Mouse (Mus musculus) 3134 (cell line): ENCODE data around the gene Serhl.

ENCODE experiments used
- DNase-seq: peaks from one replicate; pipeline ENCODE4 v3.0.0-alpha.2; 2011; ENCODE audit warnings: low spot score; ENCODE audit not compliant: insufficient read length; ENCODE audit errors: extremely low read depth

Gene Serhl

DNA sequence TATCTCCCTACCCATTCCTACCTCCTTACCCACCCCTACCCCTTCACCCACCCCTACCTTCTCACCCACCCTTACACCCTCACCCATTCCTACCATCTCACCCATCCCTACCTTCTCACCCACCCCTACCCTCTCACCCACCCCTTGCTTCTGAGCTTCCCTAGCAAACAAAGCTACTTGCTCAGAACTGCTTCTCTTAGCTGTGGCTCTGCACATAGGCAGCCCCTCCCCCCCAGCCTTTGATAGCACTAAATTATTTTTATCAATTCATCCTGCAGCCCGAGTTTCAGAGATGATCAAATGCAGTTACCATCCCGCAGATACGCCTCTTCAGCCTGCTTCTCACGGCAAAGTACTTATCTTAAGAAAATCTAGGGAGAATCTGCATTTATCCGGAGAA is 5.8 kb upstream of the Serhl start:
- no peak for DNase-seq

DNA sequence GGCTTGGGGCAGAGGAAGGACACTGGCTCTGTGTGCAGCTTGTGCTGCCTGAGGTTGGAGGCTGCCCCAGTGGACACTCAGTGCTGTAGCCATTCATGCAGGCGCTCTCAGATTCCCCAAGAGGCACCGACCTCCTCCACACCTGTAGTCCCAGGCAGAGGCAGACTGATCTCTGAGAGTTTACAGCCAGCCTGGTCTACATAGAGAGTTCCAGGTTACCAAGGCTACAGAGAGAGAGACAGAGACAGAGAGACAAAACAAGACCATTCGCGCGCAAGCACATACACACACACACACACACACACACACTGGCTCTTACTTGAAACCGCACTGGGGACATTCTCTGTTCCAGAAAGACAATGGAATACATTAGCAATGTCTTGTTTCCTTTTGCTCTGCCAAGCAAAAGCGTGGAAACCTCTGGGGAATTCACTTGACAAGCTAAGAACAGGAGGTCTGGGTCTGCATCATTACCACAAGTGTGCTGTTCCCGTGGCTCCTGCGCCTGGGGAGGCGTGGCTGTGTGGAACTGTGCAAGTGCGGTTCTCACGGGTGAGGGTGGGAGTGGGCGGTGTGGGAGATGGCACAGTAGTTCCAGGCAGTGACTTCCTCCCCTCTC is 5.2 kb upstream of the Serhl start:
- peak; percentile 30 for DNase-seq

DNA sequence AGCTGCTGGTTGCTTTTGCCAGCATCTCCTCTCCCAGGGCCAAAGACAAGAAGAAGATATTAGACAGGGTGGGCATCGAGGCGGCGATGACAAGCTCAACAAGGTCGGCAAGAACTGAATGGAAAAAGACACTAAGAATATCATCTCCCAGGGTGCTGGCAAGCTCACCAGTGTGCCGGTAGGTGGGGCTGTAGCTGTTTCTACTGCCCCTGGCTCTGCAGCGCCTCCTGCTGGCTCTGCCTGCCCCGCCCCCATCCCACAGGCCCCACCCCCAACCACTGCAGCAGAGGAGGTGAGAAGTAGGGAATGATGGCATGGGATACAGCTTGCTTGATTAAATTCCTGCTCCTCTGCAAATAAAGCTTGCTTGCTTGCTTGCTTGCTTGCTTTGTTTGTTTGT is 3.4 kb upstream of the Serhl start:
- DNase-seq = peak; percentile 73

DNA sequence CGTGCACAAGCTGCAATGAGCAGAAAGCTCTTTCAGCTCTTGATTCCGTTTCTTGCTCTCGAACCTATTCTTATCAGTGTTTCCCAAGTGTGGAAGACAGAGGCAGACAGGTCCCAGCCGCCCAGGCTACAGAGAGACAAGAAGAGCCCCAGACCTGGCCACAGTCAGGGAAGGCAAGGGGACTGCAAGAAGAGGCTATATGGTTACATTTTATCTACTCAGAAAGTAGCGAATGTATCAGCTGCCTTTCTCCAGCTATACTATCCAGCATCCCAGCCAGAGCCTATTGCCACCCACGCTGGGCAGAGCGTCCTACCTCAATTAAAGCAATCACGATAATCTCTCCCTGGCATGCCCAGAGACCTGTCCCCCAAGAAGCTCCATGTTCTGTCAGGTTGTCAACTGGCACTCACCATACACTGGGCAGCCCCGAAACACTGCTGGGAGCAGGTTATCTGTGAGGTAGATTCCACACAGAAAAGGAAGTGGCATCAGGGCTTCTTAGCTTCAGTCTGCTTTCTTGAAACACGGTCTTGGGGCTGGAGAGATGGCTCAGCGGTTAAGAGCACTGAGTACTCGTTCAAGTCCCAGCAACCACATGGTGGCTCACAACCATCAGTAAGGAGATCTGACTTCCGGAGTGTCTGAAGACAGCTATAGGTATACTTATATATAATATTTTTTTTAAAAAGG is 2.5 kb upstream of the Serhl start:
- no peak for DNase-seq

DNA sequence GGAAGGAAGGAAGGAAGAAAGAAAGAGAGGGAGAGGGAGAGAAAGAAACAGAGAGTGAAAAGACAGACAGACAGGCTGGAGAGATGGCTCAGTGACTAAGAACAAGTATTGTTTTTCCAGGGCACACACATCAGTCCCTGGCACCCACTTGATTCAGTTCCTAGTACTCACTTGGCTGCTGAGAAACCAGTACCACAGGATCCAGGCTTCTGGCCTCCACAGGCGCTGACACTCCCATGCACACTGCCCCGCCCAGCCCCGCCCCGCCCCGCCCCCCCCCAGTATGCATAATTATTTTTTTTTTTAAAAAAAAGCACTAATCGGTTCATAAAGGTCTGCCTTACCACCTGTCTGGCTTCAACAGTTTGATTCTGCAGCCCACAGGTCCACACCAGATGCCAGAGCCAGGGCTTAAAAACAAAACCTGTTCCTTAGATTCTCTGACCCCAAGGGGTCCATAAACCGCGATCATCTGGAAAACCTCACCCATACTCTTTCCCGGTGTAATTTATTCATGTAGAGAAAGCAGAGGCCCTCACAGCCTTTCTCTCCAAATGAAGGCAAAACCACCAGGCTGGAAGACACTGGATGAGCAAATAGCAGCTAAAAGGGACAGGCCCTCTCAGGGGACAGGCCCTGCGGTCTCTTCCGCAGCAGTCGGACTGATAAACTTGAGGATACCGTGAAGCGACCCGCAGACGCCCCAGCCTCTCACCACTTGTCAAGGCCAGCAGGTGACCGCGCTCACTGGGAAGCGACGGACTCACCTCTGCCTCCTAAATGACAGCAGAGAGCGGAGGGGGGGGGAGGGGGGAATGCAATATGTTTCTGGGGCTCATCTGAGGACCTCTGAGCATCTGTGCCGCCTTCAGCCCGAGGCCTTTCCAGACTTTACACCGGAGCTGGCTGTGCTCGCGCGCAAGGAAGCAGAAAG is 544 bp upstream of the Serhl start:
- DNase-seq = no peak

DNA sequence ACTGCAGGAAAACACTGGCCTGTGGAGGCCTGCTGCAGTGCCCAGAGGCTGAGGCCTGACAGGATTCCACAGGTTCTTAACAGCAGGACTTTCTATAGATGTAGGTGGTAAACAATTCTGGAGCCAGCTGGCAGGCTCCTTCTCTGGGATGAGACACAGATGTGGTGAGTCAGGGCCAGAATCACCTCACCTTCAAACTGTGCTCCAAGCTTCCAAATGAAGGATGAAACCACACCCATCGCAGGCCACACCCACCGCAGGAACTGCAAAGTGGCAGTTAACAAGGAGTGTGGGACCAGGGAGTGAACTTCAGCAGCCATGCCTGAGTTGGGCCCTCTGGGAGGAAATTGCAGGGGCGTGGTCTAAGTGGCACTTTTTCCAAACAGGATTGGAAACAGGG is 1.6 kb downstream of the Serhl start:
- peak; percentile 64 for DNase-seq

DNA sequence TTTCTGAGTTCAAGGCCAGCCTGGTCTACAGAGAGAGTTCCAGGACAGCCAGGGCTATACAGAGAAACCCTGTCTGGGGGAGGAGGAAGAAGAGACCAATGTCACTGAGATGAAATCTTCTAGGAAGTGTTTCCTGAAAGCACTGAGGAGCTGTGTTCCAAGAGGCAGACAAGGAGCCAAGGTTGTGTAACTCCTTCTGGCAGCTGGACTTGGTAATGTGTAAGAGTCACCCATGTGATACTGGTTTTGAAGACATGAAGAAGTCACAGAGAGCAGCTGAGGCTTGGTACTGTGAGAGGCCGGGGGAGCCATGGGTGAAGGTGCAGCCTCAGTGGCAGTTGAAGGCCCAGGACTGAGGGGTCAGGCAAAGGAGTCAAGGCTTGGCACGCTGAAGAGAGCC is 4.4 kb downstream of the Serhl start:
- no peak for DNase-seq

DNA sequence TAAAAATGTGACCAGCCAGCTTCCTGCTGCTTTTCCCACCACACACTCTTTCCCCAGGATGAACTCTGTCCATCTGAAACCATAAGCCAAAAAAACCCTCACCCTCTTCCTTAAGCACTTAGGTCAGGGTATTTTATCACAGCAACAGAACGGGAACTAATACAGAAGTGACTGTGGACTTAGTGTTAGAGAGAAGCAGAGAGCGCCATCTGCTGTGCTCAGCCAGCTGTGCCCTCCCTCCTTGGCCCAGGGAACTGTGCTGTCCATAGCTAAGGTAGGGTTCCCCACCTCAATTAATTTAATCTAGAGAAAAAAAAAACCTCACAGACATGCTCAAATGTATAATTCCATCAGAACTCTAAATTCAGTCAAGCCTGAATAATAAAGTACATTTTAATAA is 6.6 kb downstream of the Serhl start:
- no peak for DNase-seq

DNA sequence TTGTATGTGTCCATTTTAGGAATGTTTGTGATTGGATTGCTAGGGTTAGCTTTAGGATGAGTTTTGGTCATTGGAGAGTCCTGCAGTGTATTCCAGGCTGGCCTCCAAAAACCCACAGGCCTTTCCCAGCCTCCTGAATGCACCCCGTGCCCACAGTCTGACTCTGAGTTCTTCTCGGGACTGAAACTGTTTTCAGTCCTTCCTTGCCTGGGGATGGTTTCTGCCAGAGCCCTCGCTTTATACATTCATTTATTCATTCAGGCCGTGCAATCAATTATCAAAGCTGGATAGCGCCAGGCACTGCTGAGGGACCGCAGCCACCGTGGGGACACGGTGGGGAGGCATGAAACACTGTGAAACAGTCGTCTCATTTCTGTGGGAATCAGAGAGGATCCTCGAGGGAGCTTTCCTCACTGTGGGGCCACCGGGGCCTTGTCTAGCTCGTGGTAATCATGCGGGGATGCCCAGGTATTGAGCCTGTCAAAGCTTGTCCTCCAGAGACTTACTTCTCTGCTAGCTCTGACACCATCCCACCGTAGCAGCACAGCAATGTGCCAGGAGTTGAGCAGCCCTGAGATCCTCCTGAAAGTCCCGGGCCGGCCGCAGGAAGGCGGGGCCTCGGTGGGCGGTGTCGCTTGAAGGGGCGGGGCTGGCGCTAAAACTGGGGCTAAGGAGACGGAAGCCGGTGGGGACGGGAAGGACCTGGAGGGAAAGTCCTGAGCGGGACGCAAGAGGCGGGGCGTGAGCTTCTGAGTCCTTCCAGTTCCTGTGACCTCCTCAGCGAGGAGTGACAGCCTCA is 10.4 kb downstream of the Serhl start:
- DNase-seq = peak; percentile 97

DNA sequence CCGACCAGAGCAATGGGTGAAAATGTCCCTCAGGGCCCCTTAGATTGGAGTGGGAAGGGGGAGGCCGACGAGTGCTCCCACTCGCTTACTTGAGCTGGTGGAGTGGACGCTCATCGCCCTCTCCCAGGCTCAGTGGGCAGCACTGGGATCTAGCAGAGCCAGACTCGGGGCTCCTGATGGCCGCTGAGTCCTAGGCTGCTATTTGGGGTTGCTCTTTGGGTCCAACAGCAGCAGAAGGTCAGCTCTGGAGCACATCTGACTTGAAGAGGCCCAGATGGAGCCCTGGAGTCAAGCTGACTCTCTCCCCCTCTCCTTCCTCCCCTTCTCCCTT is 11.0 kb downstream of the Serhl start:
- no peak for DNase-seq

DNA sequence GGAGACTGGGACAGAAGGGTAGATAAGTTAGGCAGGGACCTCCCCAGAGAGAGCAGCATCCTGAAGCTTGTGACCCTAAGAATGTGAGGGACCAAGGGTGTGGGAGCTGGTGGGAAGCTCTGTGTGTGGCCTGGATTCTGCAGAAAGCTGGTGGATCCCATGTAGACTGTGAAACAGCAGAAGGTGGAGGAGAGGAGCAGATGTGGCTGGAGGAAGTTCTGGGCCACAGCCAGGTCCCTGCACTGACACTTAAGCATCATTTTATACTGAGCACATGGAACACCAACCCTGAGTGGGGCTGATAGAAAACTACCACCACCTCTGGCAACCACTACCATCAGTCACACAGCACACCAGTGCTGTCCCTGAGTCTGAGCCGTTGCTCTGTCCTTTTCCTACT is 13.8 kb downstream of the Serhl start:
- no peak for DNase-seq

DNA sequence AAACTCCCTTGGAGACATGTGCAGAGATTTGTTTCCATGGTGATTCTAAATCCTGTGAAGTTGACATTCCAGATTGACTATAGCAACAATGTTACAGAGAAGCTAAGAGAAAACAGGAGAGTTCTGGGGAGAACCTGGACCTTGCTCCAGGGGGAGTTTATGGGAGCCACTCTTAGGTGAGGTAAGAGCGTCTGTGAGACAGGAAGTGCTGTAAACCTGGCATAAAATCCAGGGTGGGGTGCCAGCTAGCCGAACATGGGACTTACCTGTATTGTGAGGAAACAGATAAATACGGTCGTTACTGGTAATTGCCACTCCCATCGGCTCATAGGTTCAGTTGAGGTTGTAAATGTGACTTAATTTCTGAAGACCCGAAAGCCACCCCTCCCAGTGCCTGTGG is 17.1 kb downstream of the Serhl start:
- no peak for DNase-seq

DNA sequence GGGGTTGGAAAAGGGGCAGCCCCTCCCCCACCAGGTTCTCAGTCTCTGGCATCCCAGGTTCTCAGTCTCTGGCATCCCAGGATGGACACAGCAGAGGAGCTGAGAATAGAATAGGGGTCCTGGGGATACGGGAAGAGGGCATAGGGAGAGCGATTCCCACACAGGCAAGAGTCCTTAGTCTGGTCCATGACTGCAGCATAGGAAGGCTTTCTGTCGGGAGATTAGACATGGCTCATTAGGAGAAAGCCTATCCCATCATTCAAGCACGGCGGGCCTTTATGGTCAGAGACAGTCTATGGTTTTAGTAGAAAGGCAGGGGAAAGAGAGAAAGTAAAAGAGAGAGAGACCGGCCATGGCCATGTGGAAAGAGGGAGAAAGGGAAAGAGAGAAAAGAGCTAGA is 18.5 kb downstream of the Serhl start:
- DNase-seq = no peak

DNA sequence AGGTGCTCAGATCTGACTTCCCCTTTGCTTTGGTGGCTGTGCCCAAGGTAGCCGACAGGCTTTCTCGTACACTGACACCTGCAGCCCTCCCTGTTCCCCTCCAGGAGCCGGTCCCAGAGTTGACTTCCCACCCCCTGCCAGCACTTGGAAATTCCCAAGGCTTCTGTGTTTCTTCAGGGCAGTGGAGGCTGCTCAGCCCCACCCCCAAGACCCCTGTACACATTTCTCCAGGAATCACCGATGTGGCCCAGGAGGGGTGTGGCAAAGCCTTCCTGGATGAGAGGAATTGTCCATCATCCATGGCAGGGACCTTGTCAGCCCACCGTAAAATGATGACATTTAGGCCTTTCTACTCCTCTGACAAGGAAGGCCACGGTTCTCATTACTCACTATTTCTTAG is 22.0 kb downstream of the Serhl start:
- no peak for DNase-seq

DNA sequence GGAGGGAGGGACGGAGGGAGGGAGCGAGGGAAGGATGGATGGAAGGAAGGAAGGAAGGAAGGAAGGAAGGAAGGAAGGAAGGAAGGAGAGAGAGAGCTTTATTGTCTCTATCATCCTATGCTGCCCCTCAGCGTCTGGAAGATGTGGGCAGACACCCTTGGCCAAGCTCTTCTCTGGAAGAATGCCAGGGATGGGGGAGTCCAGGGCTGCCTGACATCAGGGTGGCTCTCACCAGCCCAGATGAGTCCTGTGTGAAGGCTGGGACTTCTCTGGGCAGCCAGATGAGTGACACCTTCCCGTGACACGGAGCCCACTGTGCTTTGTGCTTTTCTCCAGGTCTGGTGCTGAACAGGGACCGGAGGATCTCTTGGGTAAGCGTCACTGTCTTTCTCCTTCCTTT is 22.6 kb downstream of the Serhl start:
- DNase-seq = no peak

DNA sequence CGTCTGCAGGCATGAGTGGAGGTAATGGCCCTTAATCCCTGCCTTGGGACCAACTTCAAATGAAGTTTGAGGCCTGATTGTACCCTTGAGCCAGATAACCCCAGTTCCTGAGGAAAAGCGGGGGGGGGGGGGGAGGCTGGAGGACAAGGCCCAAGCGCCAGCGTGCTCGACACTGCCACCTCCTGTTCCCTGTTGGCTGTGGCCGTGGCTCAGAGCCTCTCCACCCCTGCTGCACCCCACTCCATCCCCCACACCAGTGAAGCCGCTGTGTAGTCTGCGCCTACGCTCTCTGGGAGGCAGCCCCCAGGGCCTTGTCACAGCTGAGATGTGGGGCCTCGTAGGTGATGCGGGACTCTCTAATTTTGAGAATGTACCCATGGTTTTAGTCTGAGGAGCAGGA is 23.6 kb downstream of the Serhl start:
- DNase-seq = peak; percentile 45

DNA sequence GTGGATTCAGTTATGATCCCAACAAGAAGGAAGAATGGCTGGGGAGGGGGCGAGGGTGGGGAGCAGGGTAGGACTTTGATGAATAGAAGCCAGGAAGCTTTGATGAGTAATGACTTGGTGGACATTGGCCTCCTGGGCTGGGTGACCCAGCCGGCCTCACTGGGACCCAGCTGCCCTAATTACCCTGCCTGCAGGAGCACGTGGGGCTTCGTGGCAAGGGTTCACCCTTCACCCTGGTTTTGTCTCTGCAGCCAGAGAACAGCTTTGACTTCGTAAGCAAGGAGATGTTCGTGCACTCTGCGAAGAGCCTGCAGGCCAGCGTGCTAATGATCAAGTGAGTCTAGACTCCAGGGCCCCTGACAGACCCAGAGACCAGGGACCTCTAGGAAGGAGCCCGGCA is 24.8 kb downstream of the Serhl start:
- no peak for DNase-seq

DNA sequence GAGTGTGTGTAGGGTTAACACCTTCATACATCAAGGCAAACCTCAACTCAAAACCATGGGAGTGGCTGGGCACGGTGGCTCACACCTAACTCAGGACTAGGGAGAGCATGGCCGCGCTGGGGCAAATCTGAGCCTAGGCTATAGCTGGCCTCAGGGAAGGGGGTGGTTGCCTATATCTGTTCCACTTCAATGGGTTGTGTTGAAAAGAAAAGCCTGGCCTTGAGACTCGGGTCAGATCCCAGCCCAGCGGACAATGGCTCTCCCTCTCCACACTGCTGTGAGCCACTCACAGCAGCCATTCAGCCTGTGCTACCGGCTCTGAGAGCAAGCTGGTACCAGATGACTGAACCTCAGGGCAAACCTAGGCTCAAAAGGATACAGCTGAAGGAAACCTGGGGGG is 25.8 kb downstream of the Serhl start:
- DNase-seq = no peak

DNA sequence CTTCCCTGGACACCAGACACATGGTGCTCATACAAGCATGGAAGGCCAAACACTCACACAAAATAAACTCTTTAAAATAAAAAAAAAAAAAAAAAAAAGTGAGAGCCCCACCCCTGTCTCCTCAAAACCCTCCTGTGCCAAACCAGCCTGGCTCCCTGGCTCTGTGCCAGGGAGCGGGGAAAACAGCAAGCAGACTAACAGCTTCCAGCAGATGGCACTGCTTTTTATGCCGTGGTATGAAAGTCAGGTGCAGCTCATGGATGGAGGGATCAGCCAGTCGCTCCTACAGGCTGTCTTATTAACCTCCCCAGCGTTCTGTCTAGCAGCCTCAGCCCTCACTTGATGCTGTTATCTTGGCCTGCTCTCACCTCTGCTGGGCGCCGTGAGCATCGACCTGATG is 29.1 kb downstream of the Serhl start:
- DNase-seq = no peak

DNA sequence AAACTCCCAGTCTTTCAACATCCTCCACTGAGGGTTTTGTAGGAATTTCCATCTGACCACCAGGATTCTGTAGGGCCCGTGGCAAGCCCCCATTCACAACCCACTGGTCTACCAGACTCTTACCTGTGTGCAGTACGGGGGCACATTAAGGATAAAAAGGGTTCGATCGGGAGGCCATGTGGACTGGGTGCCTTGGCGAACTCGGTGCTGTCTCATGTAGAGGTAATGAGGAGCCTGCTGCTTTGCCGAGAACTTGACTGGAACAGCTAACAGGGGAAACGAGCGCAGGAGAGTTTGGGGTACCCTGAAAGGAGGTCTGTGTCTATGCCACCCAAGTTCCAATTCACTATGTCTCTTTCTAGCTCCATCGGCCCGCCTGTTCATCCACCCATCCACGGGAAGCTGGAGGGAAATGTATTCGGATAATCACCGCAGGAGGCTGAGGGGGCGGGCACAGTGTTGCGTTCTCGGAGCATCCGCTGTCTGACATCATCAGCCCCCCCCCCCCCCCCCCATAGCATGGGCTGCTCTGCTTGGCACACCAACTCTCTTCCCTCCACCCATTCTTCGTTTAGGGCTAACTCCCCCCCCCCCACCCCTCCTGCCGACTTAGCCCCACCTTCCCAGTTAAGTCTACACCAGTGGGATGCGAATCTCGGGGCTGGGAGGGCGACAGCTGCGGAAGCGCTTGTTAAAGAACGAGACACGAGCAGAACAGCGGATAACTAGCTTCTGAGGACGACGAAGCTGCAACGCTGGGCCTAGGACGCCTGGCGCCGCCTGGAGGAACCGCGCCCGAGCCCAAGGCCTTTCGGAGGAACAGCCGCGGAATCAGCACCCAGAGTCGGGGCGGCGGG is 32.6 kb downstream of the Serhl start:
- DNase-seq = peak; percentile 83
